Mouse (Mus musculus) stomach, embryonic 14.5 days (tissue): Measurements from ENCODE around the gene Tpcn2. TPM values are rescaled to one million over a fixed set of nuclear protein-coding genes. Genes with fewer than 3 reads are reported as not detected.
A peak's percentile ranks its signal among the peaks of the same experiment; 100 is the strongest.

Experiments
- ATAC-seq: fragments of 200-750 bp; cut with Nextera tagmentation; 2 replicates; pipeline ENCODE4 v1.8.0; 2017; ENCODE audit warnings: low read depth, moderate TSS enrichment; ENCODE audit not compliant: insufficient number of reproducible peaks, insufficient read depth, low FRiP score
- H3K27ac ChIP-seq: fragments of 300-500 bp; sonication (generic); 2 replicates; pipeline ENCODE4 v1.5.1; 2014; ENCODE audit warnings: mild to moderate bottlenecking, low read length, moderate library complexity, mixed read lengths
- H3K27me3 ChIP-seq: fragments of 300-500 bp; sonication (generic); 2 replicates; pipeline ENCODE4 v1.6.1; 2014; ENCODE audit warnings: low read length, control low read depth, mixed read lengths; ENCODE audit not compliant: control insufficient read depth, insufficient read depth
- H3K36me3 ChIP-seq: fragments of 300-500 bp; sonication (generic); 2 replicates; pipeline ENCODE4 v1.6.1; 2014; ENCODE audit warnings: mild to moderate bottlenecking, control low read depth, low read length, moderate library complexity, mixed read lengths; ENCODE audit not compliant: control insufficient read depth, insufficient read depth
- H3K4me1 ChIP-seq: fragments of 300-500 bp; sonication (generic); 2 replicates; pipeline ENCODE4 v1.6.1; 2014; ENCODE audit warnings: low read length, control low read depth, mixed read lengths; ENCODE audit not compliant: control insufficient read depth, insufficient read depth
- H3K4me2 ChIP-seq: fragments of 300-500 bp; sonication (generic); replicated peaks from 2 replicates; pipeline ENCODE4 v1.6.1; 2014; ENCODE audit warnings: low read depth, low read length, control low read depth
- H3K4me3 ChIP-seq: fragments of 300-500 bp; sonication (generic); 2 replicates; pipeline ENCODE4 v1.5.1; 2014; ENCODE audit warnings: low read depth, low read length, control low read depth
- H3K9ac ChIP-seq: fragments of 300-500 bp; sonication (generic); replicated peaks from 2 replicates; pipeline ENCODE4 v1.6.1; 2014; ENCODE audit warnings: low read depth, mild to moderate bottlenecking, control low read depth, low read length, moderate library complexity, mixed read lengths
- H3K9me3 ChIP-seq: fragments of 300-500 bp; sonication (generic); 2 replicates; pipeline ENCODE4 v1.6.1; 2016; ENCODE audit warnings: low read depth, low read length, control low read depth; ENCODE audit not compliant: control insufficient read depth
- WGBS: fragments of 180-500 bp; shearing (Covaris S2); extraction: QIAGEN DNeasy Blood & Tissue Kit; methylation state at CpG from one replicate; pipeline ENCODE4 v1.1.7; 2014; 5-methylcytosine and 5-hydroxymethylcytosine counted together
- polyA plus RNA-seq: library from polyadenylated mRNA; unstranded; fragments of >200 nt; fragmentation: Nextera tagmentation; extraction: Ambion mirVana; gene quantifications from 2 replicates; pipeline ENCODE4 v1.2.1, GENCODE M21; 2014

The Tpcn2 gene
- polyA plus RNA-seq, 1 experiment from 2014 or later = 5.3 TPM

GRCm38 (mm10) chr7:145226641-145227040 lies 57.2 kb downstream of the Tpcn2 start:
- H3K4me2 ChIP-seq = no peak overlapping the region
- ATAC-seq = no peak

GRCm38 (mm10) chr7:145225626-145226025 lies 58.2 kb downstream of the Tpcn2 start:
- Histone ChIP-seq H3K36me3 (no peaks in the 10 kb centered on the region), H3K4me2 (no peak overlapping the region), H3K27me3 (no peaks in the 10 kb centered on the region), H3K27ac (no peak overlapping the region), H3K4me3 (no peak overlapping the region), H3K4me1 (peaks cover 14% of the 10 kb centered on the region; the same call in 1 of the 2 replicates), H3K9ac (no peak overlapping the region), H3K9me3 (0 out of 2 replicates have a peak, but pooled peaks cover 2% of the 10 kb centered on the region)
- WGBS = 79% methylated on average over 6 of the region's 6 CpGs
- ATAC-seq = no peak

More at GRCm38 (mm10) chr7:145226641-145227040, 57.2 kb downstream of the Tpcn2 start:
- no peak overlapping the region for H3K4me3 ChIP-seq
- 91% methylated on average over 6 of the region's 6 CpGs for WGBS
- H3K36me3 ChIP-seq = no peaks in the 10 kb centered on the region
- no peak overlapping the region for H3K27ac ChIP-seq
- no peaks in the 10 kb centered on the region for H3K9me3 ChIP-seq
- H3K4me1 ChIP-seq = peaks cover 11% of the 10 kb centered on the region; the same call in 1 of the 2 replicates
- no peaks in the 10 kb centered on the region for H3K27me3 ChIP-seq
- H3K9ac ChIP-seq = no peak overlapping the region

GRCm38 (mm10) chr7:145221841-145222689 lies 61.7 kb downstream of the Tpcn2 start:
- peaks cover 14% of the 10 kb centered on the region; the same call in 1 of the 2 replicates for H3K4me1 ChIP-seq
- no peaks in the 10 kb centered on the region for H3K36me3 ChIP-seq
- H3K9me3 ChIP-seq = 0 out of 2 replicates have a peak, but pooled peaks cover 3% of the 10 kb centered on the region
- H3K4me3 ChIP-seq = no peak overlapping the region
- H3K27me3 ChIP-seq = no peaks in the 10 kb centered on the region
- H3K27ac ChIP-seq = peak overlapping the region; percentile 72; the same call in 1 of the 2 replicates
- peak; percentile 94 for ATAC-seq
- no peak overlapping the region for H3K9ac ChIP-seq
- WGBS = 4% methylated on average over 2 of the region's 2 CpGs
- no peak overlapping the region for H3K4me2 ChIP-seq

- Histone ChIP-seq H3K27me3 (no peaks in the 10 kb centered on the region), H3K9ac (no peak overlapping the region), H3K9me3 (0 out of 2 replicates have a peak, but pooled peaks cover 3% of the 10 kb centered on the region), H3K4me2 (no peak overlapping the region), H3K4me3 (no peak overlapping the region), H3K36me3 (no peaks in the 10 kb centered on the region), H3K4me1 (peaks cover 14% of the 10 kb centered on the region; the same call in 1 of the 2 replicates), H3K27ac (peak overlapping the region; percentile 72; the same call in 1 of the 2 replicates)
- no peak for ATAC-seq
- 52% methylated on average over 2 of the region's 2 CpGs for WGBS
Measured at GRCm38 (mm10) chr7:145221346-145221745, 62.5 kb downstream of the Tpcn2 start.

GRCm38 (mm10) chr7:145219420-145219831 lies 64.4 kb downstream of the Tpcn2 start:
- Histone ChIP-seq H3K4me2 (no peak overlapping the region), H3K27me3 (no peaks in the 10 kb centered on the region), H3K27ac (no peak overlapping the region), H3K4me3 (no peak overlapping the region), H3K4me1 (peaks cover 14% of the 10 kb centered on the region; the same call in 1 of the 2 replicates), H3K9ac (no peak overlapping the region), H3K36me3 (no peaks in the 10 kb centered on the region), H3K9me3 (0 out of 2 replicates have a peak, but pooled peaks cover 3% of the 10 kb centered on the region)
- 86% methylated on average over 9 of the region's 9 CpGs for WGBS
- no peak for ATAC-seq

- Histone ChIP-seq H3K4me2 (no peak overlapping the region), H3K27ac (no peak overlapping the region), H3K36me3 (no peaks in the 10 kb centered on the region), H3K9ac (no peak overlapping the region), H3K27me3 (no peaks in the 10 kb centered on the region), H3K9me3 (0 out of 2 replicates have a peak, but pooled peaks cover 3% of the 10 kb centered on the region), H3K4me1 (peaks cover 9% of the 10 kb centered on the region), H3K4me3 (no peak overlapping the region)
- WGBS = 33% methylated on average over 1 of the region's 1 CpGs
- ATAC-seq = 0 out of 2 replicates have a peak, but pooled peaks have one; percentile 15
Measured at GRCm38 (mm10) chr7:145216591-145216990, 67.2 kb downstream of the Tpcn2 start.

- Histone ChIP-seq H3K9me3 (no peaks in the 10 kb centered on the region), H3K27me3 (no peaks in the 10 kb centered on the region), H3K27ac (no peak overlapping the region), H3K4me1 (peaks cover 9% of the 10 kb centered on the region), H3K4me3 (no peak overlapping the region), H3K9ac (no peak overlapping the region), H3K4me2 (no peak overlapping the region), H3K36me3 (no peaks in the 10 kb centered on the region)
- no peak for ATAC-seq
- 79% methylated on average over 4 of the region's 4 CpGs for WGBS
Measured at GRCm38 (mm10) chr7:145215476-145215875, 68.3 kb downstream of the Tpcn2 start.

- Histone ChIP-seq H3K27me3 (no peaks in the 10 kb centered on the region), H3K36me3 (no peaks in the 10 kb centered on the region), H3K9me3 (no peaks in the 10 kb centered on the region), H3K27ac (no peak overlapping the region; the same call in 1 of the 2 replicates), H3K4me2 (no peak overlapping the region), H3K4me3 (no peak overlapping the region), H3K9ac (0 out of 2 replicates have a peak overlapping the region, but pooled peaks have one; percentile 4), H3K4me1 (peaks cover 18% of the 10 kb centered on the region)
- 17% methylated on average over 14 of the region's 14 CpGs for WGBS
- ATAC-seq = 0 out of 2 replicates have a peak, but pooled peaks have one; percentile 35
Measured at GRCm38 (mm10) chr7:145211680-145212659, 71.8 kb downstream of the Tpcn2 start.
